Mouse (Mus musculus) frontal cortex, adult 2 months (tissue): Measurements from ENCODE around the gene Zswim3. TPM values are rescaled to one million over a fixed set of nuclear protein-coding genes. Genes with fewer than 3 reads are reported as not detected.

ENCODE experiments used
- polyA plus RNA-seq: library from polyadenylated mRNA; depleted of rRNA; stranded (reverse); fragments of >200 nt; gene quantifications from 2 replicates; pipeline ENCODE4 v1.2.3, GENCODE M21; 2012; rRNA removed

Gene Zswim3
- polyA plus RNA-seq, 1 experiment, result 7.7 TPM

Other genes starting within 250 kb of the Zswim3 start
- 0.76 and 1.2 TPM in 2 replicates for gene Wfdc2, start 242.7 kb upstream of the Zswim3 start, polyA plus RNA-seq
- not detected in 2 replicates for gene Spint3, start 231.6 kb upstream of the Zswim3 start, polyA plus RNA-seq
- 0.12 TPM in 1 of 2 replicates, not detected in the other for gene Wfdc6a, start 219.7 kb upstream of the Zswim3 start, polyA plus RNA-seq
- gene Eppin, start 211.5 kb upstream of the Zswim3 start, polyA plus RNA-seq, result not detected in 2 replicates
- not detected in 2 replicates for gene Wfdc6b, start 191.6 kb upstream of the Zswim3 start, polyA plus RNA-seq
- not detected in 2 replicates for gene Wfdc8, start 191.5 kb upstream of the Zswim3 start, polyA plus RNA-seq
- not detected in 2 replicates for gene Wfdc16, start 166.3 kb upstream of the Zswim3 start, polyA plus RNA-seq
- not detected in 2 replicates for gene Wfdc10, start 149.1 kb upstream of the Zswim3 start, polyA plus RNA-seq
- gene Wfdc9, start 148.5 kb upstream of the Zswim3 start, polyA plus RNA-seq, result not detected in 2 replicates
- not detected in 2 replicates for gene Wfdc11, start 131.0 kb upstream of the Zswim3 start, polyA plus RNA-seq
- gene Wfdc13, start 120.0 kb upstream of the Zswim3 start, polyA plus RNA-seq, result not detected in 2 replicates
- not detected in 2 replicates for gene Spint4, start 106.6 kb upstream of the Zswim3 start, polyA plus RNA-seq
- not detected in 2 replicates for gene Spint5, start 89.8 kb upstream of the Zswim3 start, polyA plus RNA-seq
- 2.4 and 3.3 TPM in 2 replicates for gene Wfdc3, start 59.2 kb upstream of the Zswim3 start, polyA plus RNA-seq
- gene Dnttip1, start 59.1 kb upstream of the Zswim3 start, polyA plus RNA-seq, result 44.3 and 46.4 TPM in 2 replicates
- 2.0 and 2.8 TPM in 2 replicates for gene Ube2c, start 35.2 kb upstream of the Zswim3 start, polyA plus RNA-seq
- 0.96 and 3.9 TPM in 2 replicates for gene Tnnc2, start 25.1 kb upstream of the Zswim3 start, polyA plus RNA-seq
- gene Snx21, start 19.3 kb upstream of the Zswim3 start, polyA plus RNA-seq, result 59.9 and 60.9 TPM in 2 replicates
- gene Acot8, start 216 bp upstream of the Zswim3 start, polyA plus RNA-seq, result 29.4 and 35.0 TPM in 2 replicates
- 18.5 and 19.3 TPM in 2 replicates for gene Zswim1, start 17.6 kb downstream of the Zswim3 start, polyA plus RNA-seq
- 0.69 TPM in 1 of 2 replicates, not detected in the other for gene Spata25, start 23.4 kb downstream of the Zswim3 start, polyA plus RNA-seq
- gene Ctsa, start 27.8 kb downstream of the Zswim3 start, polyA plus RNA-seq, result 177 and 194 TPM in 2 replicates
- 6.6 and 6.9 TPM in 2 replicates for gene Neurl2, start 28.4 kb downstream of the Zswim3 start, polyA plus RNA-seq
- 154 and 170 TPM in 2 replicates for gene Pltp, start 52.6 kb downstream of the Zswim3 start, polyA plus RNA-seq
- gene Pcif1, start 74.2 kb downstream of the Zswim3 start, polyA plus RNA-seq, result 47.4 and 47.7 TPM in 2 replicates
- gene Zfp335, start 106.7 kb downstream of the Zswim3 start, polyA plus RNA-seq, result 31.6 and 34.6 TPM in 2 replicates
- gene Mmp9, start 135.7 kb downstream of the Zswim3 start, polyA plus RNA-seq, result 1.2 and 1.3 TPM in 2 replicates
- 345 and 356 TPM in 2 replicates for gene Slc12a5, start 155.7 kb downstream of the Zswim3 start, polyA plus RNA-seq
- 57.4 and 67.1 TPM in 2 replicates for gene Ncoa5, start 229.8 kb downstream of the Zswim3 start, polyA plus RNA-seq